Comparison of ENCODE assay signal across 17 mouse cellular contexts in genomic region chr10:58312887-58313286, GRCm38 (mm10). TPM values are rescaled to one million over a fixed set of nuclear protein-coding genes. Genes with fewer than 3 reads are reported as not detected.
DNase-seq lines count a peak whose midpoint lies in the region; ATAC-seq and TF ChIP-seq lines count a peak whose summit lies in the region.
"Had no signal": no experiment of that assay in that cellular context is flagged by ENCODE, and none has a peak within 500 bp of the region (broad histone marks: within the 10 kb centered on the region; RNA-seq: fewer than 3 reads in every experiment).

No protein-coding gene starts in this region.

- H3K27me3 ChIP-seq in heart, adult 2 months (ENCODE audit: control insufficient read depth, insufficient read depth, low read length), result no peaks in the 10 kb centered on the region
- H3K27me3 ChIP-seq in lung, embryonic 14.5 days (ENCODE audit: insufficient read depth, low read length), result no peaks in the 10 kb centered on the region
- no peaks in the 10 kb centered on the region for H3K27me3 ChIP-seq in MEL (ENCODE audit: control insufficient read depth in 1 of 2, insufficient read depth in 2 of 2, low read length in 2 of 2)
- no peaks in the 10 kb centered on the region for H3K27me3 ChIP-seq in stomach, postnatal 0 days (ENCODE audit: control insufficient read depth, insufficient read depth, low read length)
- H3K27me3 ChIP-seq in limb, embryonic 10.5 days (ENCODE audit: low read depth, poor library complexity, severe bottlenecking), result no peaks in the 10 kb centered on the region
- H3K27me3 ChIP-seq: liver, embryonic 13.5 days had no signal

- DNase-seq in heart, adult 2 months, result no peak
- no peak for DNase-seq in heart, postnatal 36 days
- DNase-seq in lung, embryonic 14.5 days, result no peak
- DNase-seq in lung, adult 2 months, result no peak
- DNase-seq in MEL (ENCODE audit: low read depth, low spot score), result peak; percentile 44
- DNase-seq in stomach, postnatal 0 days (ENCODE audit: low spot score), result no peak
- DNase-seq in limb, embryonic 10.5 days (ENCODE audit: low spot score), result no peak
- DNase-seq: cerebellum, postnatal 10 days; gastrocnemius, postnatal 14 days; heart, postnatal 10 days; kidney, adult 9 months; left cerebral cortex, postnatal 4 days; liver, embryonic 13.5 days; right cerebral cortex, postnatal 25 days; thymus, postnatal 4 days had no signal

- no peak overlapping the region for H3K9ac ChIP-seq in heart, adult 2 months (ENCODE audit: low read depth, low read length)
- H3K9ac ChIP-seq in lung, embryonic 14.5 days, result no peak overlapping the region
- H3K9ac ChIP-seq in MEL (ENCODE audit: control insufficient read depth, low read depth, low read length, poor library complexity, severe bottlenecking), result no peak overlapping the region
- no peak overlapping the region for H3K9ac ChIP-seq in stomach, postnatal 0 days (ENCODE audit: low read length)
- H3K9ac ChIP-seq: liver, embryonic 13.5 days had no signal

- no peak for TF ChIP-seq EP300 in heart, adult 2 months (IDR thresholded peaks at IDR 0.05; ENCODE audit: insufficient read depth, low read depth, low read length)
- TF ChIP-seq EP300 in MEL (IDR thresholded peaks at IDR 0.05; ENCODE audit: low read depth in 1 of 2, low read length in 2 of 2), result no peak
- TF ChIP-seq EP300 in stomach, postnatal 0 days (optimal IDR thresholded peaks at IDR 0.05), result no peak

- peak; percentile 66 for TF ChIP-seq RAD21 in MEL (IDR thresholded peaks at IDR 0.05; ENCODE audit: low read depth, low read length)

- peak; percentile 50 for TF ChIP-seq CTCF in heart, adult 2 months (IDR thresholded peaks at IDR 0.05)
- TF ChIP-seq CTCF in lung, embryonic 14.5 days (IDR thresholded peaks at IDR 0.05; ENCODE audit: low read depth), result peak; percentile 31
- no peak for TF ChIP-seq CTCF in lung, adult 2 months (IDR thresholded peaks at IDR 0.05; ENCODE audit: insufficient read depth, low read length)
- peak in 2 of 3 experiments; percentile 35 to 61; a peak in 4 of 6 replicates for TF ChIP-seq CTCF in MEL (IDR thresholded peaks at IDR 0.05 in 2 of 3, conservative IDR thresholded peaks at IDR 0.05 in 1 of 3; ENCODE audit: control insufficient read depth in 1 of 3, insufficient read depth in 1 of 3, low read depth in 2 of 3, low read length in 3 of 3, poor library complexity in 1 of 3, severe bottlenecking in 1 of 3)
- peak; percentile 41; the same call in 1 of the 2 replicates for TF ChIP-seq CTCF in stomach, postnatal 0 days (IDR thresholded peaks at IDR 0.05; ENCODE audit: low read depth)

- H3K79me2 ChIP-seq in heart, adult 2 months (replicated peaks; ENCODE audit: control insufficient read depth, insufficient read depth, low read length), result no peaks in the 10 kb centered on the region
- H3K79me2 ChIP-seq in MEL (ENCODE audit: control insufficient read depth, insufficient read depth, low read length, poor library complexity), result no peaks in the 10 kb centered on the region

- H3K4me3 ChIP-seq in heart, adult 2 months, result no peak overlapping the region
- H3K4me3 ChIP-seq in lung, embryonic 14.5 days (ENCODE audit: low read depth, low read length), result no peak overlapping the region
- H3K4me3 ChIP-seq in lung, adult 2 months (replicated peaks; ENCODE audit: extremely low read depth, low read depth, low read length), result no peak overlapping the region
- H3K4me3 ChIP-seq in MEL (ENCODE audit: control insufficient read depth in 1 of 2, insufficient read depth in 1 of 2, low read depth in 2 of 2, low read length in 2 of 2), result no peak overlapping the region
- no peak overlapping the region for H3K4me3 ChIP-seq in stomach, postnatal 0 days (ENCODE audit: low read depth, low read length)
- no peak overlapping the region for H3K4me3 ChIP-seq in limb, embryonic 10.5 days
- H3K4me3 ChIP-seq: forebrain, embryonic 10.5 days; liver, embryonic 13.5 days had no signal

- no peak overlapping the region for H3K4me2 ChIP-seq in lung, embryonic 14.5 days
- H3K4me2 ChIP-seq in stomach, postnatal 0 days (replicated peaks; ENCODE audit: low read depth), result no peak overlapping the region
- H3K4me2 ChIP-seq: liver, embryonic 13.5 days had no signal

- no peak overlapping the region for H3K27ac ChIP-seq in heart, adult 2 months
- no peak overlapping the region for H3K27ac ChIP-seq in lung, embryonic 14.5 days (ENCODE audit: low read depth)
- H3K27ac ChIP-seq in MEL (ENCODE audit: control insufficient read depth, low read depth, low read length), result no peak overlapping the region
- no peak overlapping the region for H3K27ac ChIP-seq in stomach, postnatal 0 days (replicated peaks)
- no peak overlapping the region for H3K27ac ChIP-seq in limb, embryonic 10.5 days
- H3K27ac ChIP-seq: forebrain, embryonic 10.5 days; liver, embryonic 13.5 days had no signal

- no peaks in the 10 kb centered on the region for H3K9me3 ChIP-seq in lung, embryonic 14.5 days (ENCODE audit: low read depth, low read length)
- no peaks in the 10 kb centered on the region for H3K9me3 ChIP-seq in MEL (replicated peaks; ENCODE audit: insufficient read depth, low read length)
- no peaks in the 10 kb centered on the region for H3K9me3 ChIP-seq in stomach, postnatal 0 days (ENCODE audit: control insufficient read depth, low read length)
- H3K9me3 ChIP-seq in limb, embryonic 10.5 days (replicated peaks), result no peaks in the 10 kb centered on the region

- intact Hi-C loops in heart, adult 2 months (cut with DNase I), result no loop called here
- intact Hi-C loops in heart, postnatal 36 days (cut with DNase I), result no loop called here

- no peak for TF ChIP-seq POLR2A in heart, adult 2 months (IDR thresholded peaks at IDR 0.05; ENCODE audit: insufficient read depth, low read depth, low read length)
- TF ChIP-seq POLR2A in lung, adult 2 months (IDR thresholded peaks at IDR 0.05; ENCODE audit: borderline replicate concordance, extremely low read depth, low read depth, low read length), result no peak
- no peak for TF ChIP-seq POLR2A in MEL (IDR thresholded peaks at IDR 0.05; ENCODE audit: control insufficient read depth in 1 of 2, insufficient read depth in 1 of 2, low read depth in 1 of 2, low read length in 2 of 2, poor library complexity in 1 of 2)

- H3K36me3 ChIP-seq in heart, adult 2 months (ENCODE audit: control insufficient read depth, insufficient read depth, low read length), result no peaks in the 10 kb centered on the region
- H3K36me3 ChIP-seq in lung, embryonic 14.5 days (ENCODE audit: insufficient read depth), result peaks cover 21% of the 10 kb centered on the region
- no peaks in the 10 kb centered on the region for H3K36me3 ChIP-seq in MEL (ENCODE audit: control insufficient read depth in 1 of 2, insufficient read depth in 2 of 2, low read length in 2 of 2)
- H3K36me3 ChIP-seq in stomach, postnatal 0 days (ENCODE audit: control insufficient read depth, insufficient read depth, low read length), result peaks cover 2% of the 10 kb centered on the region
- H3K36me3 ChIP-seq in limb, embryonic 10.5 days, result peaks cover 42% of the 10 kb centered on the region

- no peak for ATAC-seq in lung, embryonic 14.5 days (ENCODE audit: insufficient read depth)
- ATAC-seq in stomach, postnatal 0 days (ENCODE audit: low FRiP score, low TSS enrichment), result no peak
- ATAC-seq: hindbrain, embryonic 16.5 days had no signal

- WGBS in heart, adult 2 months, result 95% methylated on average over 5 of the region's 5 CpGs
- 94% methylated on average over 5 of the region's 5 CpGs for WGBS in lung, embryonic 14.5 days
- WGBS in lung, adult 2 months, result 97% methylated on average over 5 of the region's 5 CpGs
- 95% methylated on average over 5 of the region's 5 CpGs for WGBS in stomach, postnatal 0 days
- WGBS in limb, embryonic 10.5 days, result 97% methylated on average over 5 of the region's 5 CpGs

- H3K4me1 ChIP-seq in heart, adult 2 months (ENCODE audit: control insufficient read depth, insufficient read depth, low read length), result no peaks in the 10 kb centered on the region
- H3K4me1 ChIP-seq in lung, embryonic 14.5 days (ENCODE audit: insufficient read depth), result no peaks in the 10 kb centered on the region
- no peaks in the 10 kb centered on the region for H3K4me1 ChIP-seq in lung, adult 2 months (ENCODE audit: control insufficient read depth, insufficient read depth, low read length)
- no peaks in the 10 kb centered on the region for H3K4me1 ChIP-seq in MEL (ENCODE audit: control insufficient read depth in 1 of 2, insufficient read depth in 2 of 2, low read length in 2 of 2)
- H3K4me1 ChIP-seq in stomach, postnatal 0 days (replicated peaks; ENCODE audit: control insufficient read depth, insufficient read depth), result no peaks in the 10 kb centered on the region
- no peaks in the 10 kb centered on the region for H3K4me1 ChIP-seq in limb, embryonic 10.5 days
- H3K4me1 ChIP-seq: forebrain, embryonic 10.5 days; liver, embryonic 13.5 days had no signal

TF ChIP-seq in MEL, 35 proteins besides CTCF, POLR2A, EP300 and RAD21 (continues in another document):
- peak; percentile 36; the same call in 1 of the 2 replicates for TF ChIP-seq ZC3H11A (IDR thresholded peaks at IDR 0.05; ENCODE audit: low read depth, low read length)
- TF ChIP-seq NELFE (IDR thresholded peaks at IDR 0.05; ENCODE audit: low read depth, low read length), result no peak
- TF ChIP-seq MAX (IDR thresholded peaks at IDR 0.05; ENCODE audit: low read length), result no peak
- no peak for TF ChIP-seq BHLHE40 (IDR thresholded peaks at IDR 0.05; ENCODE audit: borderline replicate concordance, low read depth, low read length)

RNA-seq across cellular contexts. Expression of gene Lims1, which starts 10.4 kb away (rescaled TPM):
- 100 to 1,000 TPM; 144 to 155 TPM for total RNA-seq in heart, adult 2 months (2021)
- polyA plus RNA-seq in heart, adult 2 months (2012; rRNA removed), result 25.6 and 64.3 TPM in 2 replicates
- total RNA-seq in heart, postnatal 36 days (2021), result 100 to 1,000 TPM; 159 to 186 TPM
- 200 and 208 TPM in 2 replicates for polyA plus RNA-seq in lung, embryonic 14.5 days (2014; fragmentation: Nextera tagmentation; extraction: Ambion mirVana)
- polyA plus RNA-seq in lung, adult 2 months (2012; rRNA removed), result 25.2 and 44.0 TPM in 2 replicates
- 28.5 and 32.4 TPM in 2 replicates for total RNA-seq in MEL (2012; rRNA removed)
- polyA plus RNA-seq in MEL (2012; ENCODE audit: insufficient read depth in 1 of 2, insufficient read length in 2 of 2, low read depth in 1 of 2, low replicate concordance in 2 of 2, missing spikeins in 1 of 2), result 10 to 100 TPM in 1 of 2 experiments, not detected in 1; 24.9 TPM
- 101 and 111 TPM in 2 replicates for polyA plus RNA-seq in stomach, postnatal 0 days (2015; fragmentation: Nextera tagmentation; extraction: Ambion mirVana)
- polyA plus RNA-seq in limb, embryonic 10.5 days (2016; fragmentation: Nextera tagmentation; extraction: Ambion mirVana), result 93.6 and 105 TPM in 2 replicates

RNA-seq across cellular contexts. Expression of gene Gcc2, which starts 57.6 kb away (rescaled TPM):
- 10 to 100 TPM; 22.6 to 29.3 TPM for total RNA-seq in heart, adult 2 months (2021)
- 7.9 and 12.2 TPM in 2 replicates for polyA plus RNA-seq in heart, adult 2 months (2012; rRNA removed)
- 10 to 100 TPM; 27.9 to 34.5 TPM for total RNA-seq in heart, postnatal 36 days (2021)
- 69.1 and 89.9 TPM in 2 replicates for polyA plus RNA-seq in lung, embryonic 14.5 days (2014; fragmentation: Nextera tagmentation; extraction: Ambion mirVana)
- polyA plus RNA-seq in lung, adult 2 months (2012; rRNA removed), result 11.2 and 20.8 TPM in 2 replicates
- 14.4 and 16.1 TPM in 2 replicates for total RNA-seq in MEL (2012; rRNA removed)
- polyA plus RNA-seq in MEL (2012; ENCODE audit: insufficient read depth in 1 of 2, insufficient read length in 2 of 2, low read depth in 1 of 2, low replicate concordance in 2 of 2, missing spikeins in 1 of 2), result 10 to 100 TPM in 1 of 2 experiments, not detected in 1; 18.0 TPM
- 49.7 and 65.7 TPM in 2 replicates for polyA plus RNA-seq in stomach, postnatal 0 days (2015; fragmentation: Nextera tagmentation; extraction: Ambion mirVana)
- polyA plus RNA-seq in limb, embryonic 10.5 days (2016; fragmentation: Nextera tagmentation; extraction: Ambion mirVana), result 45.4 and 61.4 TPM in 2 replicates
